Mouse (Mus musculus) neural tube, embryonic 12.5 days (tissue): Measurements from ENCODE around the gene Klhl5. TPM values are rescaled to one million over a fixed set of nuclear protein-coding genes. Genes with fewer than 3 reads are reported as not detected.

Experiments used
- ATAC-seq: fragments of 200-750 bp; cut with Nextera tagmentation; 2 replicates; pipeline ENCODE4 v1.8.0; 2017; ENCODE audit warnings: low read depth, mild to moderate bottlenecking, moderate TSS enrichment, moderate library complexity; ENCODE audit not compliant: low FRiP score
- H3K27ac ChIP-seq: fragments of 300-500 bp; sonication (generic); 2 replicates; pipeline ENCODE4 v1.5.1; 2016
- H3K27me3 ChIP-seq: fragments of 300-500 bp; sonication (generic); replicated peaks from 2 replicates; pipeline ENCODE4 v1.6.1; 2016; ENCODE audit warnings: mild to moderate bottlenecking
- H3K36me3 ChIP-seq: fragments of 300-500 bp; sonication (generic); 2 replicates; pipeline ENCODE4 v1.6.1; 2016; ENCODE audit warnings: mild to moderate bottlenecking
- H3K4me1 ChIP-seq: fragments of 300-500 bp; sonication (generic); 2 replicates; pipeline ENCODE4 v1.6.1; 2016
- H3K4me2 ChIP-seq: fragments of 300-500 bp; sonication (generic); replicated peaks from 2 replicates; pipeline ENCODE4 v1.6.1; 2016; ENCODE audit warnings: mild to moderate bottlenecking
- H3K4me3 ChIP-seq: fragments of 300-500 bp; sonication (generic); 2 replicates; pipeline ENCODE4 v1.5.1; 2016
- H3K9ac ChIP-seq: fragments of 300-500 bp; sonication (generic); 2 replicates; pipeline ENCODE4 v1.6.1; 2016; ENCODE audit warnings: mild to moderate bottlenecking
- H3K9me3 ChIP-seq: fragments of 300-500 bp; sonication (generic); 2 replicates; pipeline ENCODE4 v1.6.1; 2016; ENCODE audit warnings: mild to moderate bottlenecking
- WGBS: fragments of 180-500 bp; shearing (Covaris S2); methylation state at CpG from one replicate; pipeline ENCODE4 v1.1.7; 2016; 5-methylcytosine and 5-hydroxymethylcytosine counted together
- polyA plus RNA-seq: library from polyadenylated mRNA; unstranded; fragments of >200 nt; fragmentation: Nextera tagmentation; extraction: Ambion mirVana; gene quantifications from 2 replicates; pipeline ENCODE4 v1.2.1, GENCODE M21; 2016

Klhl5 gene
- polyA plus RNA-seq: 34.0 and 43.7 TPM in 2 replicates

DNA sequence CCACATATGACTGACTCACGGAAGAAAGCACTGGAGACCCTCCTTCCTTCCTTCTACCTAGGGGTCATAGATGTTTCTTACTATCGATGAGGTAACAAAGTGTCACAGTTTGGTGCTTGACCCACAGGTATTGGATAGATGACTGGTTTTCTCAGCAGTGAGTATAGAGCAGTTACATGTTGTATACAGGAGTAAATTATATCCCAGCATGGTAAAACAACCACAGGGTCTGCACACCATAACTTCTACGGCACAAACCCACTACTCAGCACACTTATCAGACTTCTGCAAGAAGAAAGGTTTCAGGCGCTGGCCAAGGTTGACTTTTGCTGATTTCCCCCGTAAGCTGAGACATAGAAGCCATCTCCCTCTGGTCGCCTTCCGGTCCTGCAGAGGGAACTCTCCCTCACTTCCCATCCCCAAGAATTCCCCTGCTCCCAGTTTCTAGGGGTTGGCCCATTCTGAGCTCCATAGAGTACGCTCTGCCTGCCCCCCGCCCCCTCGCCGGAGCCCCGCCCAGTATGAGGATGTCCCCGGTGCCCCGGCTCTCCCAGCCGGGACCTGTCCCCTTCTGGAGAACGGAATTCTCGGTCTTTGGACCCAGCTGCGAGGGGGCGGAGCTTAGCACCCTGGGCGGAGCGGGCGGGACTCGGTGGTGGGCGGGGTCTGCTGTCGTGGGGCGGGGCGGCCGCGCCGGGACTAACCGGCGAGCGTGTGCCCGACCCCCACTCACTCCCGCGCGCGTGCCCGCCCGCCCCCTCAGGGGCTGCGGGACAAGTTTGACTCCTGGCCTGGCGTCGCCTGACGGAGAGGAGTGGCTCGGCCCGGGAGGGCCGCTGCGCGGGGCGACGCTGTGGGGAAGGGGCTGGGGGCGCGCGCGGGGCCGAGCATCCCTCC, at the start of gene Klhl5:
TSS of gene Klhl5 (plus strand) at position 664 of the 897 bp plus-strand sequence.
- H3K4me2 ChIP-seq: peak within 1 kb of the TSS; percentile 78
- 0 out of 2 replicates have a peak, but pooled peaks cover 4% of the 10 kb centered on the region for H3K4me1 ChIP-seq
- H3K27ac ChIP-seq: peak within 1 kb of the TSS; percentile 33
- H3K27me3 ChIP-seq: no peaks in the 10 kb centered on the region
- H3K4me3 ChIP-seq: peak within 1 kb of the TSS; percentile 90
- no peaks in the 10 kb centered on the region for H3K36me3 ChIP-seq
- no peaks in the 10 kb centered on the region for H3K9me3 ChIP-seq
- 4% methylated on average over 54 of the region's 56 CpGs for WGBS
- H3K9ac ChIP-seq: peak within 1 kb of the TSS; percentile 73
- ATAC-seq: peak; percentile 94

DNA sequence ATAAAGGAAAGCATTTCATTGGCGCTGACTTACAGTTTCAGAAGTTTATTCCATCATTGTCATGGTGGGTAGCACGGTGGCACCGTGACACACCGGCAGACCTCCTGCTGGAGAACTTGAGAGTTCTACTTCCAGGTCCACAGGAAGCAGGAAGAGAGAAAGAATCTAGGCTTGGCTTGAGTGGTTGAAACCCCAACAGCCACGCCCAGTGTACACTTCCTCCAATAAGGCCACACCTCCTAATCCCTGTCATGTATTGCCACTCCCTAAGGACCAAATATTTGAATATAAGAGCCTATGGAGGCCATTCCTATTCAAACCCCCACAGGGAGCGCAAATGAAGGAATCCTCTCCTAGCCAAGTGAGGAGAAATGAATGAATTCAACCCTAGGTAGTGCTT, 49.7 kb upstream of the Klhl5 start:
- no peak overlapping the region for H3K9ac ChIP-seq
- no peaks in the 10 kb centered on the region for H3K9me3 ChIP-seq
- no peaks in the 10 kb centered on the region for H3K36me3 ChIP-seq
- H3K27ac ChIP-seq: no peak overlapping the region
- H3K4me1 ChIP-seq: 0 out of 2 replicates have a peak, but pooled peaks cover 3% of the 10 kb centered on the region
- WGBS: 94% methylated on average over 6 of the region's 6 CpGs
- ATAC-seq: no peak
- no peak overlapping the region for H3K4me3 ChIP-seq
- H3K4me2 ChIP-seq: no peak overlapping the region
- no peaks in the 10 kb centered on the region for H3K27me3 ChIP-seq

DNA sequence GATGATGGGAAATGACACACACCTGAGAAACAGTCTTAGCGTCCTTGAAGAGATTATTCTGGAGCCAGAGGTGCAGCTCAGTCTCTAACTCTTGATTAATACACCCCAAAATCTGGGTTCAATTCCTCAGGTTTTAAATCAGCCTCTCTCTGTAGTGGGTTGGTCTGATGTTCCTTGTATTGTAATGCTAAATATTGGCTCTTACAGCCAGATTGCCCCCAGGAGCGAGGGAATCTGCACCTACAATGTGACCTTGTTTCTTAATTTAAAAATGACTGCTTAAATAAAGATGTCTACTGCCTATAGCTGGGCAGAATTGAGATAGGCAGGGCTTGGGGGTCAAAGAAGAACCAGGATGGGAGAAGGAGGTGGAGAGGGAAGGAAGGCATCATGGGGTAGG, 47.5 kb upstream of the Klhl5 start:
- Histone ChIP-seq H3K27ac (no peak overlapping the region), H3K36me3 (no peaks in the 10 kb centered on the region), H3K4me3 (no peak overlapping the region), H3K4me1 (no peaks in the 10 kb centered on the region), H3K9ac (no peak overlapping the region), H3K9me3 (no peaks in the 10 kb centered on the region), H3K27me3 (no peaks in the 10 kb centered on the region), H3K4me2 (no peak overlapping the region)
- ATAC-seq: no peak
- WGBS: 75% methylated on average over 2 of the region's 2 CpGs

DNA sequence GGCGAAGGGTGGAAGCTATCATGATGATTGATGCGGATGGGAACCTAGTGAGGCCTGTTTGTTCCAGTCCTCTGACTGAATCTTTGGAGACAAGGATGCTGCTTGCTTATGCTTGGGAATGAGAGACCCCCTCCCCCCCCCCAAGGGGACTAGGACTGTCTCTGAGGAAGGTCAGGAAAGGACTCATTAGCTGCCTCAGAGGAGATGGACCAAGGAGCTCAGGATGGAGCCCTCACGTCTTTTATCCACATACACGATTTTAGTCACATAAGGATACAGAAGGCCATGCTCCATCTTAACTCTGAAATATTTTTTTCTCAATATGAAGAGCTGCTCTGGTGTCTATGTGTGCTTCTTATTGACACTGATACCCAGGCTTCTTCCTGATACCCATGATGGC, 45.1 kb upstream of the Klhl5 start:
- Histone ChIP-seq H3K4me2 (no peak overlapping the region), H3K9ac (no peak overlapping the region), H3K27ac (no peak overlapping the region), H3K27me3 (no peaks in the 10 kb centered on the region), H3K9me3 (no peaks in the 10 kb centered on the region), H3K36me3 (no peaks in the 10 kb centered on the region), H3K4me1 (no peaks in the 10 kb centered on the region), H3K4me3 (no peak overlapping the region)
- WGBS: 90% methylated on average over 4 of the region's 4 CpGs
- ATAC-seq: no peak

DNA sequence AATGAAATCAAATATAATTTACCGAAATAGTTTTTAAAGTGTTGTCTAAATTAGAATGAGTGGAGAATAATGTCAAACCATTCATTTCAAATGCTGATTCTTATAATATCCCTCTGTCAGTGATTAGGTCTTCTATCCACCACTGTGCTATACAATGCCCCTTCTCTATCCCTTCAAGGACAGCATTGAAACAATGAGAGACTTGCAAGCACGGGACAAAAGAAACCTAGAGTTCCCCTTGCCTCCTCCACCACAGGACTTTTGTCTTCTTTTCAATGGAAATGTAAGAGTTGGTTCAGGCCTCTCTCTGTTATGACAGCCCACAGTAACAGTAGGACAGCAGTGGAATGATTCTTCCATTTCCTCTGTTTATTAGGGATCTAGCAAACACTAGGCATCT, 44.1 kb upstream of the Klhl5 start:
- H3K27me3 ChIP-seq: no peaks in the 10 kb centered on the region
- 76% methylated on average over 2 of the region's 2 CpGs for WGBS

DNA sequence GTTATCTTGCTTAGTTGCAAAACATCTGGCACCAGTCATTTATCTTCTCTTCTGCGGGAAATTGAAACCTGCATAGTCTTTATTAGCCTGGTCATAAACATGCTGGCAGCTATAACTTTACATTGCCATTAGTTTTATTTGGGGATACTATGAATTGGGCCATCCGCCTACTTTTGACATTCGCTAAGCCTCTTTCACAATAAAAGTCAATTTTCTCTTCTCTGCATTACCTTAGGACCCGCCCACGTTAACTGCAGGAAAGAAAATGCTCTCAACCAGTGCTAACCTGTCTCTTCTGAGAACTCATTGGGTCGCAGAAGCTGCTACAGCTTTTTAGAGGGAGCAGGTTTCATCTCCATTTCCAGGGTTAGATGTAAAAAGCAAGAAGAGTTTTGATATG, 39.2 kb upstream of the Klhl5 start:
- no peak overlapping the region for H3K4me3 ChIP-seq
- H3K36me3 ChIP-seq: no peaks in the 10 kb centered on the region
- H3K9ac ChIP-seq: no peak overlapping the region
- H3K9me3 ChIP-seq: no peaks in the 10 kb centered on the region
- WGBS: 53% methylated on average over 6 of the region's 6 CpGs
- no peak for ATAC-seq
- H3K27ac ChIP-seq: no peak overlapping the region
- no peaks in the 10 kb centered on the region for H3K27me3 ChIP-seq
- 0 out of 2 replicates have a peak, but pooled peaks cover 6% of the 10 kb centered on the region for H3K4me1 ChIP-seq
- no peak overlapping the region for H3K4me2 ChIP-seq

More for the DNA sequence above, 44.1 kb upstream of the Klhl5 start:
- Histone ChIP-seq H3K9ac (no peak overlapping the region), H3K4me2 (no peak overlapping the region), H3K36me3 (no peaks in the 10 kb centered on the region), H3K9me3 (no peaks in the 10 kb centered on the region), H3K27ac (no peak overlapping the region), H3K4me3 (no peak overlapping the region), H3K4me1 (no peaks in the 10 kb centered on the region)
- ATAC-seq: no peak

DNA sequence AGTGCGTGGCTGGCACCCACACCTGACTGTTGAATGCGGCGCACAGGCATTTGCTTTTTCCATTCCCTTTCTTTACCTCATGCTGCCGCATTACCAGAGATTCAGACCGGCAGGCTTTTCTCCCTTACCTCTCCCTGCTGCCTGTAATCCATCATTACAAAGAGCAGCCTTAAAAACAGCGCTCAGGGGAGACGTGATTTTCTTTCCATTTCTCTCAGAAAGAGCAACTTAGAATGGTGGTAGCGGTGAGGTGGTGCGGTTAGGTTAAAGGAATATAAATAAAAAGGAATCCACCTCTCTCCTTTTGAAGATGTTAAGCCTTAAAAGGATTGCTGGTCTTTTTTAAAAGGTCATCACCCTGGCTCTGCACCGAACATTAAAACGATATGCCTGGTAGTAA, 37.5 kb upstream of the Klhl5 start:
- Histone ChIP-seq H3K27me3 (no peaks in the 10 kb centered on the region), H3K4me2 (no peak overlapping the region), H3K4me3 (no peak overlapping the region), H3K9ac (no peak overlapping the region), H3K4me1 (0 out of 2 replicates have a peak, but pooled peaks cover 6% of the 10 kb centered on the region), H3K36me3 (no peaks in the 10 kb centered on the region), H3K9me3 (no peaks in the 10 kb centered on the region), H3K27ac (no peak overlapping the region)
- 60% methylated on average over 11 of the region's 11 CpGs for WGBS
- ATAC-seq: no peak

DNA sequence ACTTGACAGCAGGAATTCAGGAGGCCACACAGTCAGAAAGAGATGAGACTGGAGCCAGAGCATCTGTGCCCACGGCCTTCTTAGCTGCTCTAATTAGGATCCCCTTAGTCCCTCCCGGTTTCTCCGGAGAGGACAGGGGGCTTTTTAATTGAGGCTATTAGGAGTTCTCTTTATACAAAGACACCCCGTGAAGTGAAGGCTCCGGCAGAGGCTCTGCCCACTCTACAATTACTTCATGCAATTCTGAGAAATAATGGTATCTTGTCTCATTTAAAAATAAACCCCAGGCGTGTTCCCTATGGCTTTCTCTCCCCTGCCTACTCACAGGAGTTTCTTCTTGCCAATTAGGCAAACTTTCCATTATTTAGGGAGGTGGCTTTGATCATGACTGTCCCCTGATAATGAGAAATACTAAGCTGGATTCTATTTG, 35.6 kb upstream of the Klhl5 start:
- H3K27ac ChIP-seq: no peak overlapping the region
- no peak for ATAC-seq
- WGBS: 8% methylated on average over 6 of the region's 6 CpGs

DNA sequence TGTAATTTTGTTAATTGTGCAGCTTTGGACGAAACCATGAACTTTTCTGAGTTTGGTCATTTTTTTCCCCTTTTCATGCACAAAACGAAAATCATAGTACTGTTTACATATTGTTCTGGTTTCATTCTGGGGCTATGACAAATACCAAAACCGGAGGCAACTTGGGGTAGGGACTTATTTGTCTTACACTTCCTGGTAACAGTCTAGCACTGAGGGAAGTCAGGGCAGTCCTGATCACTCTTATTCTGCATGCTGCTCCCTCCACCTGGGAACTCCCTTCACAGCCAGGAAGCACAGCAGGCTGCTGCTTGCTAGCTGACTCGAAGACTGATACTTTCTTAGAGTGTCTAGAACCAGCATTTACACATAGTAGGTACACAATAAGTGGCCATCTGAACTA, 34.1 kb upstream of the Klhl5 start:
- Histone ChIP-seq H3K36me3 (no peaks in the 10 kb centered on the region), H3K9ac (no peak overlapping the region), H3K4me3 (no peak overlapping the region), H3K9me3 (no peaks in the 10 kb centered on the region), H3K4me1 (0 out of 2 replicates have a peak, but pooled peaks cover 6% of the 10 kb centered on the region), H3K27ac (no peak overlapping the region), H3K27me3 (no peaks in the 10 kb centered on the region), H3K4me2 (no peak overlapping the region)
- 73% methylated on average over 4 of the region's 4 CpGs for WGBS
- ATAC-seq: no peak

More for the DNA sequence above, 35.6 kb upstream of the Klhl5 start:
- H3K36me3 ChIP-seq: no peaks in the 10 kb centered on the region
- H3K27me3 ChIP-seq: no peaks in the 10 kb centered on the region
- no peak overlapping the region for H3K9ac ChIP-seq
- H3K4me2 ChIP-seq: no peak overlapping the region
- 0 out of 2 replicates have a peak, but pooled peaks cover 6% of the 10 kb centered on the region for H3K4me1 ChIP-seq
- no peaks in the 10 kb centered on the region for H3K9me3 ChIP-seq
- no peak overlapping the region for H3K4me3 ChIP-seq

DNA sequence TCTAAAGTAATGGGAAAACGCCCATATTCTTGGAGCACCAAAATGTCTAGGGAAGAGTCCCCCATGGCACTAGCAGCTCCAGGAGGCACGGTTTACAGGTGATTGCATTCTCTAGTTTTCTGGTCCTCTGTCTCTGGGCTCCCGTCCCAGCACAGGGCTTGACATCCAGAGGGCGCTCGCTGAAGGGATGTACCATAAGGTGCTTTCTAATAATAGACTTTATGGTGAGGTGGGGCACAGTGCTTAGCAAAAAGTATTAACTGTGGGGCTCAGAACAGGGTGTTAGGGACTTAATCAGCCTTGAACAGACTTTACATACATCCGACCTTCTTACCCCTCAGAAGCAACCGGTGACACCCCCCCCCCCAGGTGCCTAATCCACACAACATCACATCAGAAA, 32.6 kb upstream of the Klhl5 start:
- WGBS: 66% methylated on average over 7 of the region's 7 CpGs
- no peak overlapping the region for H3K9ac ChIP-seq
- no peaks in the 10 kb centered on the region for H3K9me3 ChIP-seq
- H3K4me1 ChIP-seq: 0 out of 2 replicates have a peak, but pooled peaks cover 6% of the 10 kb centered on the region
- H3K4me3 ChIP-seq: no peak overlapping the region
- no peak overlapping the region for H3K4me2 ChIP-seq
- no peak for ATAC-seq
- H3K27me3 ChIP-seq: no peaks in the 10 kb centered on the region
- H3K36me3 ChIP-seq: no peaks in the 10 kb centered on the region
- H3K27ac ChIP-seq: no peak overlapping the region

DNA sequence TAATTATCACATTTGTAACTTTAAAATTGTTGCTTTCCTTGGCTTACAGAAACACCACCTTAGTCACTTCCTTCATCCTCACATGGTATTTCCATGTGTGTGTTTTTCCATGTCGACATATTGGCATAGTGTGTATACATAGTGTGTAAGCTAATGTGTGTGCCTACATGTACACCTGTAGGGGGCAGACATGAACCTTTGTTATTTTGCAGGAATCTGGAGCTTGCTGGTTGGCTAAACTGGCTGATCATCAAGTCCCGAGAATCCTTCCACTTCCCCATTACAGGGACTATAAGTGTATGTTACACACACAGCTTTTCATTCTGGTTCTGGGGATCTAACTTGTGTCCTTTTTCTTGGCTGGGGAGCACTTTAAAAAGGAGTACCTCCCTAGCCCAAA, 31.3 kb upstream of the Klhl5 start:
- 87% methylated on average over 2 of the region's 2 CpGs for WGBS
- Histone ChIP-seq H3K9me3 (no peaks in the 10 kb centered on the region), H3K27ac (no peak overlapping the region), H3K36me3 (no peaks in the 10 kb centered on the region), H3K27me3 (no peaks in the 10 kb centered on the region), H3K9ac (no peak overlapping the region), H3K4me1 (0 out of 2 replicates have a peak, but pooled peaks cover 6% of the 10 kb centered on the region), H3K4me2 (no peak overlapping the region), H3K4me3 (no peak overlapping the region)
- no peak for ATAC-seq

DNA sequence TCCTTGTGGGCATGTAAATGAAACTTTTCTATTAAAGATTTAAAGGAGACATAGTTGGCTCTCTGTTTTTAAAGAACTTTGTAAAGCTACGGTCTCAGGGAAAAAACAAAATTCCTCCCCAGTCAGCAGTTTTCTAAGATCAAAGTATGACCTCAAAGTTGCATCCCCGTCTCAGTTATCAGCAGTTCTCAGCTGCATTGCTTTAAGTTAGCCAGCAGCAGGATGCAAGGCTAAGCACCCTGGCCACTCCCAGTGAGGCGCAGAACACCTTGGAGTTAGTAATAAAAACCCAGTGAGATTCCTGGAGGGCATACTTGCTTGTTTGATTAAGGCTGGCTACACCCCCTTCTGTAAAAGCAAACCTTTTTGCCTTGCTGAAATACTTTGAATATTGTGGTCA, 30.6 kb upstream of the Klhl5 start:
- no peak overlapping the region for H3K4me2 ChIP-seq
- H3K9me3 ChIP-seq: no peaks in the 10 kb centered on the region
- WGBS: 44% methylated on average over 3 of the region's 3 CpGs
- no peak overlapping the region for H3K27ac ChIP-seq
- ATAC-seq: no peak
- no peak overlapping the region for H3K9ac ChIP-seq
- no peak overlapping the region for H3K4me3 ChIP-seq
- no peaks in the 10 kb centered on the region for H3K36me3 ChIP-seq
- no peaks in the 10 kb centered on the region for H3K27me3 ChIP-seq
- H3K4me1 ChIP-seq: 0 out of 2 replicates have a peak, but pooled peaks cover 3% of the 10 kb centered on the region
